Comparison of ENCODE assay signal across 8 mouse cellular contexts in the genomic region with DNA sequence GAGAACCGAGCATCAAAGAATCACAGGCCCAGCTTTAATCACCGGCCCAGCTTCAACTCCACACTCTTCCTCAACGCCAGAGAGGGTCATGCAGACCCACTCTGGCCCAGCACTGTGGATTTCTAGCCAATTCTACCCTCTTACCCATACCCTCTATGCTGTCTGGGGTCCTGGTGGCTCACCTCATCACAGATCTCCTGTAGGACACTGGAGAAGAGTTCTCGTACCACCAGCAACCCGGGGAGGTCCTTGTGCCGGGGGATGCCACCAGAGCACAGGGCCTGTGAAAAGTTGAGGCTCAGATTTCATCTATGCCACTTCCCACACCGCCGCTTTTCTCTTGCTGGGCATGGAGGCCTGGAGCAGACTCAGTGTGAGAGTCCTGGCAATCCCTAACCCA. TPM values are rescaled to one million over a fixed set of nuclear protein-coding genes. Genes with fewer than 3 reads are reported as not detected.
DNase-seq lines count a peak whose midpoint lies in the region; ATAC-seq lines count a peak whose summit lies in the region.
"Had no signal": no experiment of that assay in that cellular context is flagged by ENCODE, and none has a peak within 500 bp of the region (broad histone marks: within the 10 kb centered on the region; RNA-seq: fewer than 3 reads in every experiment).

No protein-coding gene starts in this region.

- H3K36me3 ChIP-seq in hindbrain, embryonic 11.5 days (ENCODE audit: control insufficient read depth, insufficient read depth, low read length): 0 out of 2 replicates have a peak, but pooled peaks cover 1% of the 10 kb centered on the region
- peaks cover 8% of the 10 kb centered on the region for H3K36me3 ChIP-seq in hindbrain, embryonic 16.5 days (ENCODE audit: control insufficient read depth, insufficient read depth, low read length)
- peaks cover 14% of the 10 kb centered on the region for H3K36me3 ChIP-seq in neural tube, embryonic 12.5 days
- peaks cover 18% of the 10 kb centered on the region for H3K36me3 ChIP-seq in limb, embryonic 12.5 days

- ATAC-seq in hindbrain, embryonic 11.5 days (ENCODE audit: low FRiP score): no peak
- no peak for ATAC-seq in hindbrain, embryonic 16.5 days
- ATAC-seq in neural tube, embryonic 12.5 days (ENCODE audit: low FRiP score, low read depth): no peak
- no peak for ATAC-seq in limb, embryonic 12.5 days (ENCODE audit: insufficient number of reproducible peaks, insufficient read depth, low FRiP score, low TSS enrichment, low read depth)
- no peak for ATAC-seq in inflammation-experienced regulatory T-cells, adult 6 months

- 86% methylated on average over 8 of the region's 8 CpGs for WGBS in hindbrain, embryonic 11.5 days
- WGBS in hindbrain, embryonic 16.5 days: 85% methylated on average over 8 of the region's 8 CpGs
- 88% methylated on average over 8 of the region's 8 CpGs for WGBS in neural tube, embryonic 12.5 days
- 85% methylated on average over 8 of the region's 8 CpGs for WGBS in limb, embryonic 12.5 days

- H3K4me1 ChIP-seq in hindbrain, embryonic 11.5 days (replicated peaks; ENCODE audit: control insufficient read depth, insufficient read depth, low read length): peaks cover 10% of the 10 kb centered on the region
- H3K4me1 ChIP-seq in hindbrain, embryonic 16.5 days (ENCODE audit: control insufficient read depth, insufficient read depth, low read depth, low read length): peaks cover 35% of the 10 kb centered on the region
- H3K4me1 ChIP-seq in neural tube, embryonic 12.5 days: peaks cover 39% of the 10 kb centered on the region
- peaks cover 47% of the 10 kb centered on the region for H3K4me1 ChIP-seq in limb, embryonic 12.5 days (replicated peaks)

- H3K4me2 ChIP-seq in hindbrain, embryonic 11.5 days (replicated peaks; ENCODE audit: low read depth, low read length): 0 out of 2 replicates have a peak overlapping the region, but pooled peaks have one; percentile 78
- H3K4me2 ChIP-seq in hindbrain, embryonic 16.5 days (ENCODE audit: low read length): no peak overlapping the region
- peak overlapping the region; percentile 75; the same call in 1 of the 2 replicates for H3K4me2 ChIP-seq in neural tube, embryonic 12.5 days (replicated peaks)
- H3K4me2 ChIP-seq in limb, embryonic 12.5 days: peak overlapping the region; percentile 86

- H3K9ac ChIP-seq in hindbrain, embryonic 11.5 days (ENCODE audit: low read depth, low read length): no peak overlapping the region
- H3K9ac ChIP-seq in hindbrain, embryonic 16.5 days (ENCODE audit: low read depth, low read length): no peak overlapping the region
- 0 out of 2 replicates have a peak overlapping the region, but pooled peaks have one; percentile 21 for H3K9ac ChIP-seq in neural tube, embryonic 12.5 days
- H3K9ac ChIP-seq in limb, embryonic 12.5 days (replicated peaks): no peak overlapping the region

- H3K27me3 ChIP-seq in hindbrain, embryonic 11.5 days (ENCODE audit: control insufficient read depth, insufficient read depth, low read length): no peaks in the 10 kb centered on the region
- no peaks in the 10 kb centered on the region for H3K27me3 ChIP-seq in hindbrain, embryonic 16.5 days (replicated peaks; ENCODE audit: control insufficient read depth, insufficient read depth, low read length)
- H3K27me3 ChIP-seq in neural tube, embryonic 12.5 days (replicated peaks): no peaks in the 10 kb centered on the region
- no peaks in the 10 kb centered on the region for H3K27me3 ChIP-seq in limb, embryonic 12.5 days

- H3K4me3 ChIP-seq in hindbrain, embryonic 11.5 days (ENCODE audit: low read depth, low read length): no peak overlapping the region
- no peak overlapping the region for H3K4me3 ChIP-seq in hindbrain, embryonic 16.5 days (ENCODE audit: low read length)
- H3K4me3 ChIP-seq in neural tube, embryonic 12.5 days: no peak overlapping the region
- no peak overlapping the region; the same call in 1 of the 2 replicates for H3K4me3 ChIP-seq in limb, embryonic 12.5 days (replicated peaks)

- H3K27ac ChIP-seq in hindbrain, embryonic 11.5 days (ENCODE audit: low read depth, low read length): no peak overlapping the region
- no peak overlapping the region for H3K27ac ChIP-seq in hindbrain, embryonic 16.5 days (ENCODE audit: low read depth, low read length)
- H3K27ac ChIP-seq in neural tube, embryonic 12.5 days: no peak overlapping the region
- no peak overlapping the region for H3K27ac ChIP-seq in limb, embryonic 12.5 days

- no peaks in the 10 kb centered on the region for H3K9me3 ChIP-seq in hindbrain, embryonic 11.5 days (ENCODE audit: control insufficient read depth, low read length)
- H3K9me3 ChIP-seq in hindbrain, embryonic 16.5 days (ENCODE audit: control insufficient read depth, low read length): no peaks in the 10 kb centered on the region
- no peaks in the 10 kb centered on the region for H3K9me3 ChIP-seq in neural tube, embryonic 12.5 days
- no peaks in the 10 kb centered on the region for H3K9me3 ChIP-seq in limb, embryonic 12.5 days
- H3K9me3 ChIP-seq: hindbrain, embryonic 10.5 days had no signal

- DNase-seq in hindbrain, embryonic 11.5 days (ENCODE audit: low spot score): no peak
- no peak for DNase-seq in neural tube, embryonic 10.5 days (ENCODE audit: extremely low spot score, low spot score)
- DNase-seq in left cerebral cortex, adult 9 months (ENCODE audit: low spot score in 2 of 2): no peak

RNA-seq across cellular contexts. Expression of a gene that starts 1.4 kb away (rescaled TPM):
- polyA plus RNA-seq in hindbrain, embryonic 11.5 days (2014; fragmentation: Nextera tagmentation; extraction: Ambion mirVana): 19.3 and 19.9 TPM in 2 replicates
- polyA plus RNA-seq in hindbrain, embryonic 16.5 days (2015; fragmentation: Nextera tagmentation; extraction: Ambion mirVana): 20.6 and 21.8 TPM in 2 replicates
- 19.5 and 25.2 TPM in 2 replicates for polyA plus RNA-seq in neural tube, embryonic 12.5 days (2016; fragmentation: Nextera tagmentation; extraction: Ambion mirVana)
- polyA plus RNA-seq in limb, embryonic 12.5 days (2016; fragmentation: Nextera tagmentation; extraction: Ambion mirVana): 20.1 and 22.6 TPM in 2 replicates
- 10 to 100 TPM; 23.7 to 35.3 (median 33.7) TPM for polyA plus RNA-seq in inflammation-experienced regulatory T-cells, adult 6 months (2017; shearing (Covaris generic))

RNA-seq across cellular contexts. Expression of a gene that starts 1.4 kb away (rescaled TPM):
- 10.6 and 11.1 TPM in 2 replicates for polyA plus RNA-seq in hindbrain, embryonic 11.5 days (2014; fragmentation: Nextera tagmentation; extraction: Ambion mirVana)
- polyA plus RNA-seq in hindbrain, embryonic 16.5 days (2015; fragmentation: Nextera tagmentation; extraction: Ambion mirVana): 22.7 and 25.3 TPM in 2 replicates
- polyA plus RNA-seq in neural tube, embryonic 12.5 days (2016; fragmentation: Nextera tagmentation; extraction: Ambion mirVana): 12.7 and 13.7 TPM in 2 replicates
- 10.8 and 11.0 TPM in 2 replicates for polyA plus RNA-seq in limb, embryonic 12.5 days (2016; fragmentation: Nextera tagmentation; extraction: Ambion mirVana)
- polyA plus RNA-seq in inflammation-experienced regulatory T-cells, adult 6 months (2017; shearing (Covaris generic)): 10 to 100 TPM in 1 of 3 experiments, 1 to 10 TPM in 2; 6.4 to 12.8 (median 8.2) TPM

RNA-seq across cellular contexts. Expression of a gene that starts 2.1 kb away (rescaled TPM):
- polyA plus RNA-seq in hindbrain, embryonic 11.5 days (2014; fragmentation: Nextera tagmentation; extraction: Ambion mirVana): 18.8 and 22.5 TPM in 2 replicates
- polyA plus RNA-seq in hindbrain, embryonic 16.5 days (2015; fragmentation: Nextera tagmentation; extraction: Ambion mirVana): 22.7 and 24.8 TPM in 2 replicates
- 22.0 and 22.9 TPM in 2 replicates for polyA plus RNA-seq in neural tube, embryonic 12.5 days (2016; fragmentation: Nextera tagmentation; extraction: Ambion mirVana)
- polyA plus RNA-seq in limb, embryonic 12.5 days (2016; fragmentation: Nextera tagmentation; extraction: Ambion mirVana): 21.2 and 22.8 TPM in 2 replicates
- polyA plus RNA-seq in inflammation-experienced regulatory T-cells, adult 6 months (2017; shearing (Covaris generic)): 10 to 100 TPM; 34.1 to 59.7 (median 59.0) TPM

RNA-seq across cellular contexts. Expression of a gene that starts 7.0 kb away (rescaled TPM):
- polyA plus RNA-seq in hindbrain, embryonic 11.5 days (2014; fragmentation: Nextera tagmentation; extraction: Ambion mirVana): 21.4 TPM in 2 replicates
- 49.6 and 71.2 TPM in 2 replicates for polyA plus RNA-seq in hindbrain, embryonic 16.5 days (2015; fragmentation: Nextera tagmentation; extraction: Ambion mirVana)
- 33.7 and 37.8 TPM in 2 replicates for polyA plus RNA-seq in neural tube, embryonic 12.5 days (2016; fragmentation: Nextera tagmentation; extraction: Ambion mirVana)
- polyA plus RNA-seq in limb, embryonic 12.5 days (2016; fragmentation: Nextera tagmentation; extraction: Ambion mirVana): 53.8 and 55.2 TPM in 2 replicates
- polyA plus RNA-seq in inflammation-experienced regulatory T-cells, adult 6 months (2017; shearing (Covaris generic)): 1 to 10 TPM; 2.5 to 3.6 (median 3.5) TPM

RNA-seq across cellular contexts. Expression of a gene that starts 14.2 kb away (rescaled TPM):
- polyA plus RNA-seq in hindbrain, embryonic 11.5 days (2014; fragmentation: Nextera tagmentation; extraction: Ambion mirVana): 73.7 and 79.3 TPM in 2 replicates
- polyA plus RNA-seq in hindbrain, embryonic 16.5 days (2015; fragmentation: Nextera tagmentation; extraction: Ambion mirVana): 159 and 192 TPM in 2 replicates
- 90.2 and 93.0 TPM in 2 replicates for polyA plus RNA-seq in neural tube, embryonic 12.5 days (2016; fragmentation: Nextera tagmentation; extraction: Ambion mirVana)
- polyA plus RNA-seq in limb, embryonic 12.5 days (2016; fragmentation: Nextera tagmentation; extraction: Ambion mirVana): 65.8 and 73.6 TPM in 2 replicates
- 100 to 1,000 TPM in 1 of 3 experiments, 10 to 100 TPM in 2; 44.0 to 102 (median 47.1) TPM for polyA plus RNA-seq in inflammation-experienced regulatory T-cells, adult 6 months (2017; shearing (Covaris generic))
